Mouse (Mus musculus) liver, embryonic 14.5 days (tissue): ENCODE measurements around the gene Serpinf1. TPM values are rescaled to one million over a fixed set of nuclear protein-coding genes. Genes with fewer than 3 reads are reported as not detected.
"Not testable (repeated sequence)": the region's sequence is repeated elsewhere in the genome, so short reads cannot be mapped to it uniquely, and the experiment has no call there.

Experiments used
- ATAC-seq: fragments of 200-750 bp; cut with Nextera tagmentation; 2 replicates; pipeline ENCODE4 v1.8.0; 2017; ENCODE audit warnings: moderate number of reproducible peaks, mild to moderate bottlenecking, moderate library complexity; ENCODE audit not compliant: insufficient read depth
- DNase-seq, 3 experiments: peaks; one replicate each; pipeline ENCODE4 v3.0.0-alpha.2; 2012 to 2013; ENCODE audit warnings: low read depth in 3 of 3, low spot score in 3 of 3
- H3K27ac ChIP-seq: fragments of 300-500 bp; sonication (generic); 2 replicates; pipeline ENCODE4 v1.5.1; 2014; ENCODE audit warnings: moderate library complexity, mild to moderate bottlenecking, control low read depth, inconsistent platforms
- H3K27me3 ChIP-seq: fragments of 300-500 bp; sonication (generic); 2 replicates; pipeline ENCODE4 v1.6.1; 2014; ENCODE audit warnings: mild to moderate bottlenecking, low read length, moderate library complexity; ENCODE audit not compliant: control insufficient read depth, insufficient read depth
- H3K36me3 ChIP-seq: fragments of 300-500 bp; sonication (generic); replicated peaks from 2 replicates; pipeline ENCODE4 v1.6.1; 2014; ENCODE audit warnings: low read depth; ENCODE audit not compliant: control insufficient read depth, insufficient read depth
- H3K4me1 ChIP-seq, 2 experiments: fragments of 200-500 bp in 1 of 2; fragments of 300-500 bp in 1 of 2; sonication (generic) in 1 of 2; replicated peaks; 2 replicates each; pipeline ENCODE4 v1.6.1; 2012 to 2014; ENCODE audit warnings: antibody characterized with exemption in 1 of 2, inconsistent platforms in 1 of 2, low read length in 1 of 2; ENCODE audit not compliant: control insufficient read depth in 2 of 2, insufficient read depth in 2 of 2
- H3K4me2 ChIP-seq: fragments of 300-500 bp; sonication (generic); 2 replicates; pipeline ENCODE4 v1.6.1; 2014; ENCODE audit warnings: low read depth, mild to moderate bottlenecking, control low read depth, moderate library complexity
- H3K4me3 ChIP-seq, 2 experiments: fragments of 200-500 bp in 1 of 2; fragments of 300-500 bp in 1 of 2; sonication (generic) in 1 of 2; 2 replicates each; pipeline ENCODE4 v1.5.1; 2012 to 2014; ENCODE audit warnings: low read depth in 2 of 2, low read length in 2 of 2, mild to moderate bottlenecking in 2 of 2, control low read depth in 1 of 2, inconsistent platforms in 1 of 2, moderate library complexity in 1 of 2; ENCODE audit not compliant: insufficient read depth in 1 of 2
- H3K9ac ChIP-seq: fragments of 300-500 bp; sonication (generic); replicated peaks from 2 replicates; pipeline ENCODE4 v1.6.1; 2014; ENCODE audit warnings: mild to moderate bottlenecking, control low read depth, moderate library complexity
- H3K9me3 ChIP-seq: fragments of 300-500 bp; sonication (generic); 2 replicates; pipeline ENCODE4 v1.6.1; 2016; ENCODE audit warnings: low read length, mixed read lengths; ENCODE audit not compliant: control insufficient read depth
- CTCF ChIP-seq: IDR thresholded peaks from 2 replicates; pipeline ENCODE4 v1.5.1; 2016; ENCODE audit warnings: antibody characterized with exemption, low read depth, control low read depth
- EP300 ChIP-seq: IDR thresholded peaks from 2 replicates; pipeline ENCODE4 v1.6.1; 2016; ENCODE audit warnings: antibody characterized with exemption, low read depth
- WGBS: fragments of 180-500 bp; shearing (Covaris S2); extraction: QIAGEN DNeasy Blood & Tissue Kit; methylation state at CpG from one replicate; pipeline ENCODE4 v1.1.7; 2014; ENCODE audit not compliant: insufficient replicate concordance; 5-methylcytosine and 5-hydroxymethylcytosine counted together
- polyA plus RNA-seq, 2 experiments: library from polyadenylated mRNA; depleted of rRNA in 1 of 2; stranded (reverse) in 1 of 2; unstranded in 1 of 2; fragments of >200 nt; fragmentation: Nextera tagmentation in 1 of 2; extraction: Ambion mirVana in 1 of 2; gene quantifications; 2 replicates each; pipeline versions ENCODE4 v1.2.1 to v1.2.3; 2012 to 2014

Serpinf1 gene
- polyA plus RNA-seq, 2 experiments, result 104 to 145 TPM

- H3K9me3 ChIP-seq, result no peaks in the 10 kb centered on the region
- H3K4me2 ChIP-seq, result no peak overlapping the region
- no peak overlapping the region for H3K9ac ChIP-seq
- H3K27ac ChIP-seq, result no peak overlapping the region
- DNase-seq (no peak), ATAC-seq (no peak)
- TF ChIP-seq EP300 (no peak), CTCF (no peak)
- WGBS, result 74% methylated on average over 11 of the region's 11 CpGs
- no peaks in the 10 kb centered on the region for H3K27me3 ChIP-seq
- H3K4me1 ChIP-seq, result peaks cover 0 to 5% of the 10 kb centered on the region in 2 experiments; a peak in 1 of 4 replicates
- H3K4me3 ChIP-seq, result no peak overlapping the region
- H3K36me3 ChIP-seq, result no peaks in the 10 kb centered on the region
These were observed 23.1 kb downstream of the Serpinf1 start for GRCm38 (mm10) chr11:75399411-75399841.

GRCm38 (mm10) chr11:75397452-75397851 is 25.0 kb downstream of the Serpinf1 start:
- Histone ChIP-seq H3K4me2 (no peak overlapping the region), H3K27ac (no peak overlapping the region), H3K9ac (no peak overlapping the region), H3K27me3 (no peaks in the 10 kb centered on the region), H3K36me3 (no peaks in the 10 kb centered on the region), H3K4me1 (peaks cover 0 to 2% of the 10 kb centered on the region in 2 experiments; a peak in 1 of 4 replicates), H3K4me3 (no peak overlapping the region), H3K9me3 (no peaks in the 10 kb centered on the region)
- DNase-seq (no peak), ATAC-seq (no peak)
- WGBS, result 60% methylated on average over 7 of the region's 7 CpGs
- TF ChIP-seq CTCF, result no peak
- no peak for TF ChIP-seq EP300

- Histone ChIP-seq H3K9ac (no peak overlapping the region), H3K4me2 (no peak overlapping the region), H3K36me3 (no peaks in the 10 kb centered on the region), H3K27ac (no peak overlapping the region), H3K9me3 (no peaks in the 10 kb centered on the region), H3K4me3 (no peak overlapping the region), H3K4me1 (no peaks in the 10 kb centered on the region), H3K27me3 (no peaks in the 10 kb centered on the region)
- WGBS, result 25% methylated on average over 1 of the region's 1 CpGs
- DNase-seq (no peak), ATAC-seq (no peak)
- no peak for TF ChIP-seq CTCF
These were observed 26.9 kb downstream of the Serpinf1 start for GRCm38 (mm10) chr11:75395611-75396010.

GRCm38 (mm10) chr11:75383529-75383928 is 39.0 kb downstream of the Serpinf1 start:
- not testable (repeated sequence) for H3K4me1 ChIP-seq, H3K9ac ChIP-seq, H3K4me3 ChIP-seq, H3K9me3 ChIP-seq, H3K27ac ChIP-seq, H3K36me3 ChIP-seq, H3K4me2 ChIP-seq, H3K27me3 ChIP-seq, ATAC-seq
- DNase-seq, result peak; percentile 20 to 59 (median 27)
- 16% methylated on average over 3 of the region's 3 CpGs for WGBS

GRCm38 (mm10) chr11:75378786-75379185 is 43.7 kb downstream of the Serpinf1 start:
- ATAC-seq, H3K4me3 ChIP-seq, H3K4me1 ChIP-seq, DNase-seq, H3K4me2 ChIP-seq, H3K9ac ChIP-seq, H3K36me3 ChIP-seq, H3K27me3 ChIP-seq, H3K27ac ChIP-seq, H3K9me3 ChIP-seq: not testable (repeated sequence)
- WGBS, result 81% methylated on average over 2 of the region's 2 CpGs
